Mouse (Mus musculus) C2C12 (cell line): ENCODE results near the gene Efhd2.

Source experiments
- CEBPB ChIP-seq: IDR thresholded peaks from one replicate; pipeline ENCODE4 v1.6.1; 2011; ENCODE audit warnings: low read depth, mild to moderate bottlenecking, control low read depth, moderate library complexity
- CTCF ChIP-seq: IDR thresholded peaks from one replicate; pipeline ENCODE4 v1.5.1; 2011; ENCODE audit not compliant: control insufficient read depth, insufficient read depth, insufficient read length
- FOSL1 ChIP-seq: IDR thresholded peaks from one replicate; pipeline ENCODE4 v1.8.0; 2011; ENCODE audit warnings: mild to moderate bottlenecking, low read length; ENCODE audit not compliant: poor library complexity, insufficient read depth, severe bottlenecking
- MAX ChIP-seq: IDR thresholded peaks from one replicate; pipeline ENCODE4 v1.6.1; 2011; ENCODE audit warnings: mild to moderate bottlenecking, control low read depth
- MYOD1 ChIP-seq: IDR thresholded peaks from one replicate; pipeline ENCODE4 v1.6.1; 2011; ENCODE audit warnings: low read depth; ENCODE audit not compliant: control insufficient read depth, insufficient read length
- MYOG ChIP-seq: IDR thresholded peaks from one replicate; pipeline ENCODE4 v1.6.1; 2011; ENCODE audit not compliant: control insufficient read depth, insufficient read length; ENCODE audit errors: extremely low read depth
- USF1 ChIP-seq: IDR thresholded peaks from one replicate; pipeline ENCODE4 v1.6.1; 2011; ENCODE audit warnings: low read depth, mild to moderate bottlenecking, control low read depth, moderate library complexity

DNA sequence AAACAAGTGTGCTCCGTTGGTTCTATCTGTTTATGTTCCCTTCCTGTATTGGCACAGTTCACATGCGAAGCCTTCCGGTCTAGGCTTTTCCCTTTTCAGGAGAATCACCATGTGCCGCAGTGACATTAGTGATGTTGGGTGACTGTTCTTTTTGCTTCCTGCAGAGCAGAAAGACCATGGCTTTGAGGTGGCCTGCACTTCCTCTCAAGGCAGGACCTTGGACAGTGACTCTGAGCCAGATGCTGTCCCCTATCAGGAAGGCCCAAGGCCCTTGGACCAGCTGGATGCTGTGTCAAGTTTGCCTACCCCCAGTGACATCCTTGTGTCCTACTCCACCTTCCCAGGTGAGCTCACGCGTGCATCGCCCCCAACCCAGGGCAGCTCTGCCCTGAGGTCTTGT lies 63.3 kb downstream of the Efhd2 start:
- TF ChIP-seq USF1 (no peak), CTCF (no peak), MAX (no peak), CEBPB (no peak), MYOD1 (no peak), FOSL1 (no peak), MYOG (no peak)
